Mouse (Mus musculus) granulocyte monocyte progenitor cell, adult 5-6 weeks (primary cell): ENCODE measurements at regions not wholly inside any gene's neighbourhood (a gene's known extent, or its start where the extent isn't known, plus 50 kb on each side); places are given as distances from the start of the nearest gene placed in this dataset.
A peak's percentile ranks its signal among the peaks of the same experiment; 100 is the strongest.

Experiments
- ATAC-seq: replicated peaks from 2 replicates; pipeline ENCODE4 v1.8.0; 2016; ENCODE audit warnings: mild to moderate bottlenecking, moderate TSS enrichment, inconsistent platforms; ENCODE audit not compliant: poor library complexity, severe bottlenecking

DNA sequence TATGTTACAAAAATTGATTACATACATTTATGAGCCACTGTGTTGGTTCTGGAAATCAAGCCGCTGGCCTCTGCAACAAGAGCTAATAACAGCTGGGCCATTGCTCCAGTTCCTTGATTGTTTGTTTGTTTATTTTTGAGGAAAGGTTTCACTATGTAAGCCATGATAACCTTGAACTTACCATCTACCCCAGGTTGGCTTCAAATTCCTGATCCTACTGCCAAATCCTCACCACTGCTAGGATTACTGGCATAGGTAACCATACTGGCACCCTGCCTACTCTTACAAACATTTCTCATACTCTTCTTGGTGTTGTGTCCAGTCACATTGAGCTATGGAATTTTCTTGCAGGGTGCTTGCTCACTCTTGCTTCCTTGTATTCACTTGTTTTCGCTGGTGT lies 720.6 kb downstream of the Ets1 start:
- ATAC-seq = no peak

DNA sequence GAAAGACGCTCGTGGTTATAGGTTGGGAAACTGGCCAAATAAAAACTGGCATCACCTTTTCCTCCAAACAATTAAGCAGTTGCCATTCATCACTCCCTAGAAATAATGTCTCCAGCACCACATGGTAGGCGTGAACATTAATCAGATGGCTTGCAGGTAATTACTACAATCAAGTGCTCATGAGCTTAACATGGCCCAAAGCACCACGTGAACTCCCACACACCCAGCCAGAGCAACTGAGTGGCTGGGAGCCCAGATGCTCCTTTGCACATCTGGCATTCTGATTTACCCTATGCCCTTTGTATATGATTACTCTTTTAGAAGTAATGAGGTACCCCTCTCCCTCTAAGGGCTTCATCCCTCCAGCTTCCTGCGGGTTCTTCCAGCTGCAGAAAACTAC lies 724.9 kb downstream of the Ets1 start:
- no peak for ATAC-seq

DNA sequence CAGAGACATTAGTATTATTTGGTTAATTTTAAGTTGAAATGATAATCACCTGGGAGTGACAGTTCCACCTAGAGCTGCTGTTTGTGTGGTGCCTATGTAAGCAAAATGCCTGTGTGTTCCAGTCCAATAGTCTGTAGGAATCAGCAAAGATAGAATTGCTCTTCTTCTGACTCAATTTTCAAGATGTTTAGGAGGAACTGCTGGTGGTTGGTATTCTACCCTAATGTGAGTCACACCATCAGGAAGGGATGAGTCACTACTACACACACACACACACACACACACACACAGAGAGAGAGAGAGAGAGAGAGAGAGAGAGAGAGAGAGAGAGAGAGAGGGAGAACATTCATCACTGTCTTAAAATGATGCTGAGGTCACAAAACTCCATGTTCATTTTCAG lies 753.1 kb downstream of the Ets1 start:
- ATAC-seq = no peak

DNA sequence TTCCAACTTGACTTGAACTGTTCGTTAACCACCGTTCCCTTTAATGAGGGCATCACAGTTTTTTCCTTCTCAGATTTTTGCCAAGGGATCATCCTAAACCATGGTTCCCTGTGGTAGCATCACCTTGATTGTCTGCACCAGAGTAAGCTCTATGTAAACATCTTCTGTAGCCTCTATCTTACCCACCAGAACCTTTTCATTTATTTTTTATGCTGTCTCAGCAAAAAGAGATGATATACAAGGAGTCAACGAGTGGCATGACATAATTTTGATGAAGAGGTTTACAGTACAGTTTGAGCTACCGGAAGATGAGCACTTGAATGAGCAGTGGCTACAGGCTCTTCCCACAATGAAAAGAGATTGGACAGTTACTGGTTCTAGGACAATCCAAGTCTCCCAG lies 768.7 kb downstream of the Ets1 start:
- no peak for ATAC-seq

DNA sequence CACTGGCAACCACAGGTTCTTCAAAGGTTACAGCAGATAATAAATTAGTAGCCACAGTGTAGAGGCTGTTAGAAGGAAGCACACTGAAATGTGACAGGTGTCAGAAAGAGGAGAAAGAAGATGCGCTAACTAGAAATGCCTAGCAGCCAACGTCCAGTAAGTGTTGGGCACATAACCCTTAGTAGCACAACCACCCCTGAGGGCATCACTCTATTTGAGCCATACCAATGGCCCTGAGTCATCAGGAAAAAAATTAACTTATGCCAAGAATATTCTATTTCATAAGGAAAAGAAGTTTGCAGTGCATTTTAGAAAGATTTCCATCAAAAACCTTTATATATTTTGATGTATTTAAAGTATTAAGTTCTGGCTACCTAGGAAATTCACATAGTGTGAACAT lies 771.5 kb downstream of the Ets1 start:
- ATAC-seq = no peak

DNA sequence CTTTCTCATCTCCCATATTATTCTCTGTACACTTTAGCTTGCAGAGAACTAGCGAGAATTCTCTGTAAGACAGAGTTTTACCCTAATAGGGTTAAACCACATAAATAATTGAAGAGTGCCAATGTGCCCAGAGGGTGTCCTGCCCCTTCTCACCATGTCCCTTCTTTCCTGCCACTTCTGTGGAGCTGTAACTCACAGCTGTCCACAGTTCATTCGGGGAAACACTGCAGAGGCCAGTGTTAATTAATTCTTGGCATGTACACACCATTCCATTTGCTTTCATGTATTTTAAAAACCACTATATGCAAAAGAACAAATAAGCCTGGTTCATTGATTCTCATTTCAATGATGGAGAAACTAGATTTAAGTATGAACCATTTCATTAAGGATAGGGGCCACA lies 787.8 kb downstream of the Ets1 start:
- ATAC-seq = no peak

DNA sequence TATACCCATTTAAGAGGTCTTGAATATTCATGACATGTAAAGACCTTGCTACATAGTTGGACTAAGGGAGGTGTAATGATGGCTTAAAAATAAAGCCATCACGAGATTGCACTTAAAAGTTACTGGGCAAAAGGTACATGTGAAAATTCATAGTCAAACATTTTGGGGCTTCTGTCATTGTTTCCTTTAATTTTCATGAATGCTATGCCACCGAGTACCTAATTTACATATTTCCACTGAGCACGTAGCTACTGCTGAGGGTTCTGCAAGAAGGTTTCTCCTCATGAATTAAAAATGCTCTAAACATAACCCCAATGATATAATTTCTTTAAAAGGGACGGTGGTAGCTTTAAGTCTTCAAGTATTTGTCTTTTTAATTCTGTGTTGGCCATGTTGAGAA lies 800.4 kb downstream of the Ets1 start:
- no peak for ATAC-seq

DNA sequence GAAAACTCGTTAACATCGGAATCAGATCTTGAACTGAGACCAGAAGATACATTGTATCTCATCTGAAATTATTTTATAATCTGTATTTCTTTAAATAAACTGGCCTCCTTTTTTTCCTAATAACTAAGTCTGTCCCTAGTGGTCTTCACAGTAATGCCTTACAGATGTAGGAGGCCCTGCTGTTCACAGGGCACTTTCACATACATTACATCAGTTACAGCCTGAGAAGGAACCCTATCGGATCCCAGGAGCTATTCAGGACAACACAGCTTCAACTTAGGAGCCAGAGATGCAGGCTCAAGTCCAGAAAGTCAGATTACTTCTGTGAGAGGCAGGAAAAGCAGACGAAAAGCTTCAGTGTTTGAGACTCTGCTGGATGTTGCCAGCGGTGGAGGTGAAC lies 806.2 kb downstream of the Ets1 start:
- no peak for ATAC-seq

DNA sequence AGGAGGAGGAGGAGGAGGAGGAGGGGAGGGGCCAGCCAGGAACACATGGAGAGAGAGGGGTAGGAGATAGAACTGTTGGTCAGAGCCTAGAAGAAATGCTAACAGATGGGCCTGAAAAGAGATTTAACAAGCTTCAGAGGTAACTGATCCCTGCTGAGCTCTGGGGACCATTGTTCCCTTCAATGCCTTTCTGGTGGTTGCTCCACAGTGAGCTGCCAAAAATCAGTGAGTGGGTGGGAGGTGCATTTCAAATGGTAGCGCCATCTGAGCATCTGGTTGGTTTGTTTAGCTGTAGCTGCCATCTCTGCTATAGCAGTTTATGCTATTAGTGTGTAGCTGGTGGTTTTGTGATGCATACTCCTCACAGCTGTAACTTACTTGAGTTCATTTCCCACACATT lies 809.9 kb downstream of the Ets1 start:
- no peak for ATAC-seq

DNA sequence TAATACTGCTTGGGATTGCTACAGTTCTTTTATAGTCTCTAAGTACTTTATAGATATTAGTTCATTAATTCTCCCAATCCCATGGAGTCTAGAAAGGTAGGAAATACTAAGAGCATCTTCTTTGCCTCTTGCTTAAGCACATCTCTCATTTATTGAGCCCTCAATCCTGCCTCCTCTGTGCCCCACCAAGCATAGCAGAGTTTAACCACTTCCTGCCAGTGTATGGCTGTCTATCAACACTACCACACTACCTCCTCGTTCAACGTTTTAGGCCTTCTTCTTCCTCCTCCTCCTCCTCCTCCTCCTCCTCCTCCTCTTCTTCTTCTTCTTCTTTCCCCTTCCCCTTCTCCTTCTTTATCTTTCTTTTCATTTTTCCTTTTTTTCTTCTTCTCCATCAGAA lies 839.1 kb downstream of the Ets1 start:
- no peak for ATAC-seq

DNA sequence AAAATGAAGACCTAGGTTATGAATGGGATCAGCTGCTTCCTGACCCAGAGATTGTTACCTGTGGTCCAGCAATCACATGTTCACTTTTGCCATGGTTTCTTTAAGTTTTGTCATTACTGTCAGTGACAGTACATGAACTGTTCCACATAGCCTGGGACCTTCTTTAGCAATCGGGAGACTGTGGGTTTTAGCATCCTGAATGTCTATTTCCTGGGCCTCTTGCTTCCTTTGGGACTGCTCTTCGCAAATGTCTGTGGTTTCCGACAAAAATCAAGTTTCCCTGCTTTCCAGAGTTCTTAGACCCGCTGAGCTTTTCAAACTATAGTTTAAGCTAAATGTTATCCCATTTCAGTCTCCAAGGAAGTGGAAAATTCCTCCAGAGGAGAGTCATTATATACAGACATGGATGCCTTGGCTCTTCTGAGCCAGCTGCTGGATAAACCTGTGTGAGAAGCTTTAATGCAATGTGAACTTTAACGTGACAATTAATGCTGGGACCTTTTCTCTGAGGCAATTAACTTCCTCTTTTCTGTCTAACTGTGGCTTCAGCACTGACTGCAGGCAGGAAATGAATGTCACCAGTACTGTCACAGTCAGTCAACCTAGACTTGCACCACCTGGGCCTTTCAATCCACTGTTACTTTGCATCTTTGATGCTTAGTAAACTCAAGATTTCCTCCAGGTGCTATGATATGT lies 847.0 kb downstream of the Ets1 start:
- peak; percentile 96 for ATAC-seq

DNA sequence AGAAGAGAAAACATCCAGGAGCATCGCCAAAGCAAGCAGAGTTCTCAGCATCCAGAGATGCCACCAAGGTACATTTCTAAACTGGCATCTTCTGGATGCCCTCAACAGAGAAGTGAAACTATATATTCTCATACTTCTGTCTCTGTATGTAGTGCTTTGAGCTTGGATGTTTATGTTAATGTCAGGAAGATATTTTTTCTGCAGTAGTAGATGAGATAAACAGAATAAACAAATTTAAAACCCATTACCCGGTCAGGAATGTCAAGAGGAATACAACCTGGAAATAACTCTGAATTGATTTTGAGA lies 847.5 kb downstream of the Ets1 start:
- peak; percentile 47 for ATAC-seq

DNA sequence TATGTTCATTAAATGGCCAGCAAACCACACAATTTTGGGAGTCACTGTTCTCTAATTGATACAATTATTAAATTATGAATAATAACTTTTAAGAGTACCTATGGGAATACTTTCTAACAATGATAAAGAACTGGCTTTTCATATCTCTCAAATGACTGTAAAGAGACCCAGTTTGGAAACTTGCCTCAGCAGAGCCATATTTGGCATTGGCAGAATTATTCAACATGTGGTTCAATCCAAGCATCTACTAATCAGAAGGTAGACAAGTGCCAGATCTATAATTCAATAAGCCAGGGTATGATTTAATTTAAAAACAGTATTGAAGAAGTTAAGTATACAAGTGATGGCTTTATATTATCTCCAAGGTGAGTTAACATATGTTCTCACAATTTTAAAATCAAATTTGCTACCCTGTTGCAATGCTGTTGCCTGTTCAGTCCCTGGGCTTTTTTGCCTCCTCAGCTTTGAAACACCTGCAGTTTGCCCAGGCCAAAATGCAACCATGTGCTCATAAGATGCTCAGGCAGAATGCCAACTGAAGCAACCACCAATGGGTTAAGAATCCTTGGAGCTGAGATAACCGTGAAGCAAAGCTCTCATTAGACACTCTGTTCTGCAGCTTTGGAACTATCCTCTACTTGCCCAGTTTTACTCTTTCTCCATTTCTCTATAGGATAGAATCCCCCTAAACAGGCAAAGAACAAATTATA lies 897.2 kb downstream of the Ets1 start:
- ATAC-seq = no peak

DNA sequence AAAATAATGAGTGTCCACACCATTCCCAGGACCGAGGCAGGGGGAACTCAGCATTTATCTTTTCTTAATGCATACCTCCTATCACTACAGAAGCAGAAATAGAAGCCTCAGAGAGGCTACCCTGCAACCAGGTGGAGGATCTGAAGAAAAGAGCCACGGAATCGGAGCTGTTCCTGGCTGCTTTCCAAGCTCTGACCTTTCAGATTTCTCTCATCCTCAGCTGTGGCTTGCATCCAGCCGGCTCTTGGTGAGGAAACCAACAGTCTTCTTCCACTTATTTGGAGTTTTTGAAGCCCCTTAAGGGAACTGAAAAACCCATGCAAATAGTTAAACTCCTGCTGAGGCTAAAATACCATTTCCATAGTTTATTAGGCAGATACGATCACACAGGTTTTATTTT lies 907.3 kb downstream of the Ets1 start:
- no peak for ATAC-seq

DNA sequence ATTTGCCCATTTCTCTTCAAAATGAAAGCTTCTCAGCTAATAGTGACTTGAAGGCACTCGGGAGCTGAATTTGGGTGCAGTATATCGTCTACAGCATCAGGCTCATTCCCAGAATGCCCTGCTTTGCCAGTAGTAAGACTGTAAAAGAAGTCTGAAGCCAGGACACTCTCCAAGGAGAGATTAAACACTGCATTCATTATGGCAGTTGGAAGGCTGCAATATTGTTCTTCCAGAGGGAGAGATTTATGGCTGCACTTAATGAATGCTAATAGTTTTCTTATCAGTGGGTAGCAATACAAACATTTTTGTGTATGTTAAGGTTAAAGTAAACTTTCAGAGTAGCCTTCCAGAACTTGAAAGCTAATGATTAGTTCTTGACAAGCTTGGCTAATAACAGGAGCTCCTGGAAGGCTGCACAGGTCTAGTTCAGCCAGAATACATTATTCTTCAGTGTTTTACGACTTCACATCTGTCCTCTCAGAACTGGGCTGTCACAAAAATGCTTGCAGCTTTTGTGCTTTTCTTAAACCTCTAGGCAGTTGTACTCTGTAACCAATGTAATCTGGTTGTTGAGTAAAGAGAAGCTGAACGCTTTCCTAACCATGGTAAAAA lies 910.2 kb downstream of the Ets1 start:
- no peak for ATAC-seq

DNA sequence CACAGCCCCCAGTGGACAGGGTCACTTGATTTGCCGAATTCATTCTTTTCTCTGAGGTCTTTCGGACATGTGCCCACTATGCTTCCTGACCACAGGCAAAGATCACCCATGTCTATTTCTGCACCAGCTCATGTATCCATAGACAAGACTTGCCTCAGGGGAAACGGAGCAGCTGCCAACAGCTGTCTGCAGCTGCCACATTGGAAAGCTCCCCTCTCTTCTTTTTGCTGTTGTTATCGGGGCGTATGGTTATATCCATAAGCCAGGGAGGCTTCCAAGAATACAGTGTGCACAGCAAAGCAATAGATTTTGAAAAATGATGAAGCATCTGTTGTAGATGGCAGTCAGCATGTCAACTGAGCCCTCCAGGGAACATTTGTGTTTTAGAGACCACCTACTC lies 913.4 kb downstream of the Ets1 start:
- no peak for ATAC-seq

DNA sequence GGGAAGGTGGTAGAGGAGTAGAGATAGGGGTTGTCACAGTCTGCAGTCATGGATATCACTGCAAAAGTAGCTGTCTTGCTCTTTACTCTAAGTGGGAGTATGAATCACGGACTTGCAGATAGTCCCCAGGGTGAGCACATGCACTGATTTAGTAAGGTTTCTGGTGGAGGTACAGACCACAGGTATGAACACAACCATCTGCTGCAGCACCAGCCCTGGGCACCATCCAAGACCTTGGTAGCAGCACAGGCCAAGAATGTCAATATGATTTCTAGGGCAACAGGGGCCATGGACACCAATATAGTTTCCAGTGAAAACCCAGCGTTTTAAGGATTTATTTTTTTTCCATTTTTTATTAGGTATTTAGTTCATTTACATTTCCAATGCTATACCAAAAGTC lies 913.7 kb upstream of the Kirrel3 start:
- ATAC-seq = no peak

DNA sequence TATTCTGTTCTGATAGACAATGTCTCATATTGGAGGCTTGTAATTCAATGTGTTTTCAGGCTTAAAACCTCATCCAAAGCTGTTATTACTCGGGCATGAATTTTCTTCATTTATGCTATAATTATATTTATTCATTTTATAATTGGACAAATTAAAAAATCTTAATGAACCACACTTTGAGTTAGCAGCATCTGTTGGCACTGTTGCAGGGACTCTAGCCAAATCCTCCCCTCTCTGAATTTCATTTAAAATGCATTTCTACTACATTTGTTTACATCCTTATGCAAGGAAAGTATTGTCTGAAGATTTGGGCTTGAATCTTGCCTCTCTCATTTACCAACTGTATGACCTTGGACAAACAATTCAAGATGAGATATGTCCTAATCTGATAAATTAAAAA lies 874.2 kb upstream of the Kirrel3 start:
- no peak for ATAC-seq

DNA sequence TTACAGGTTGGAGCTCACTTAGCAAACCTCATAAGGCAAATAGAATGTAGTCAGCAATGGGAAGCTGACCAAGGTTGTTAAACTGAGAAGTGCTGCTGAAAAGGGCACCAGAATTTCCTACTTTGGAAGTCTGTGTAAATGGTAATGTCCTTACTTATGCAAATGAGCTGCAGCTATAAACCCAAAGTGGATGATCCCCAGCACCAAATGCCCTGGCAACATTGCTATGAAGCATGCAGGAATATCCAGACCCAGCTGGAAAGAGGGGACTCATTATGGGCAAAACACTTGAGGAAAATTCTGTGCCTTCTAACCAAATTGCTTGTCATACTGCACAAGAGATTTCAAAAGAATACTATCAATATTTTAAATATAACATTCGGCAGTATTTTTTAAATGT lies 861.3 kb upstream of the Kirrel3 start:
- no peak for ATAC-seq

DNA sequence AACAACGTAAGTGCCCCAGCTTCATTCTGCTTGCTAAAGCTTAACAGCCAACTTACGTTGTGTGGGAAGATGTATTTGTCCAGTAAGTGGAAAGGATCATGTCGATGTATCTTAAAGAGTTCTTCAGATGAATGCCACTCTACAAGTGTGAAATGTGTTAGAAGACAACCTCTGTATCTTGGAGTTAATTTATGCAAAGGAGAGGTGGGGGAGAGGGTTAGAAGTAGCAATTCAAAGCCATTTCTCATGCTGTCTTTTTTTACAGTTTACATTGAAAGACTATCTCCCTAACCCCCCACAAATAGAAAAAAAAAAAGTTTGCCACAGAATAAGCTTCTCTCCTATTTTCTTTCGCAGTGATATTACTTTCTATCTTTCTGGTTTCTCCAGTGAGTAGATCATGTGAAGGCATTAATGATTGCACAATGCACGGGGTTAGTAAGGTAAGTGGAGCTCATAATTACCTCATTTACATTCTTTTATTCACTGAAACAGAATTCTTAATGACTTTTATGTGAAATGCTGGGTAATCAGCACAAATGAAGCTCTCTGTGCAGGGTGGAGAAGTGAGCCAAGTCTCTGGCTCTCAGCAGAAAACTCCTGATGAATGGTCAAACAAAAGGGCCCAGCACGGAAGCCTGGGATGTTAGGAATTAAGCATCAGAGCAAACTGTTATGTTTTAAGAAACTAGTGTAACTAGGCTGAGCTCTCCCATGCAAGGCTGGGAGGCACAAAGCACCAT lies 855.8 kb upstream of the Kirrel3 start:
- no peak for ATAC-seq

DNA sequence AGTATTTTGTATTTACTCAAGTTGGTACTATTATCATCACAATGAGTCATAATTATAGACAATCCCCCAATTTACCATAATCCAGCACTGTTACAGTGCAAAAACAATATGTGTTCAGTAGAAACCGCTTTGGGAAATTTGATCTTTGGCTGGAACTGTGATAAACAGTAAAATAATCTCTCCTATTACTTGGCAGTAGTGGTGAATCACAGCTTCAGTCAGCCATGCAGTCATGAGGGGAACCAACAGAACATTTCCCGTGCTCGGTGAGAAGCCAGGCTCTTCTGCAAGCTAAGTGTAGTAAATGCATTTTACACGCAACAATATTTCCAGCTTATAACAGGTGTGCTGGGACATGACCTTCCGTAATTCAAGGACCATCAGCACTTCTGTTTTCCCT lies 822.7 kb upstream of the Kirrel3 start:
- ATAC-seq = no peak

DNA sequence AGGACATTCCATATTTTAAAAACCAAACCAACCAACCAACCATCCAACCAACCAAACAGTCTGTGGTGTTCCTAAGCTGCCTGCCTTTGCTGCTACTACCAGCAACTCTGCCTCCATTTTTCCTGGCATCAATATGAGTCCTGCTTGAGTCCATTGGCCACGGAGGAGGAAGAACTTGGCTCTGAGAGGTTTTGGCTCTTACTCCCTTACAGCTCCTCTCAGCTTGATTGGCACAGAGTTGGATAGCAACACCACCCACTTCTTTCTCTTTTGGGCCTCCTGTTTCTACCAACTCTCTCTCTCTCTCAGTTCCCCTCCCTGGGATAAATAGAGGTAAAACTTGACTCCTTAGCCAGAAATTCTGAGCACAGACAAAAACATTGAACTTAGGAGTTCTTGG lies 804.6 kb upstream of the Kirrel3 start:
- no peak for ATAC-seq
